Mouse (Mus musculus): Measurements from ENCODE around the gene H2-M10.1. TPM values are rescaled to one million over a fixed set of nuclear protein-coding genes. Genes with fewer than 3 reads are reported as not detected.
"Not testable (repeated sequence)": the region's sequence is repeated elsewhere in the genome, so short reads cannot be mapped to it uniquely, and the experiment has no call there.

The H2-M10.1 gene
- polyA plus RNA-seq, 1 experiment from 2014 or later: not detected

DNA sequence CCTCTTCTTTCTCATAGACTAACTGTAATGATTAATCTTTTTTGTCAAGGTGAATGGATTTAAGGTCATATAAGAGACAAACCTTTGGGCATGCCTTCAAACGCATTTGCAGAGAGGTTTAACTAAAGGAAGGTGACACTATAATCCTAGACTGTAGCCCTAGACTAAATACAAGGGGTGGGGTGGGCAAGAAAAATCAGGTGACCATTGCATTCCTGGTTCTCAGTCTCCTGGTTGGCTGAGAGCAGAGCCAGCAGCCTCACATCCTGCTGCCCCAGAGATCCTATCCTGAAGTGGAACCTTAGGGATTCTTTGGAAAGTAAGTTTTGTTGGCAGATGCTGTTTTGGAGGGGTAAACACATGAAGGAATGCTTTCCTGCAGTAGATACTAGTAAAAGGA, 16.7 kb downstream of the H2-M10.1 start:
- H3K4me2 ChIP-seq (ENCODE audit: low read depth, low read length): no peak overlapping the region
- no peaks in the 10 kb centered on the region for H3K9me3 ChIP-seq (replicated peaks; ENCODE audit: control insufficient read depth, low read length)
- no peak overlapping the region for H3K27ac ChIP-seq (ENCODE audit: low read length)
- H3K27me3 ChIP-seq (ENCODE audit: control insufficient read depth, insufficient read depth, low read length): no peaks in the 10 kb centered on the region
- WGBS: 36% methylated on average over 1 of the region's 1 CpGs
- no peaks in the 10 kb centered on the region for H3K36me3 ChIP-seq (ENCODE audit: control insufficient read depth, insufficient read depth)
- no peak overlapping the region for H3K4me3 ChIP-seq (ENCODE audit: low read length)
- H3K9ac ChIP-seq (ENCODE audit: low read length): no peak overlapping the region
- ATAC-seq (replicated peaks; ENCODE audit: extremely low read depth, insufficient read depth, low FRiP score): no peak
- no peaks in the 10 kb centered on the region for H3K4me1 ChIP-seq (ENCODE audit: control insufficient read depth, insufficient read depth, low read length)

DNA sequence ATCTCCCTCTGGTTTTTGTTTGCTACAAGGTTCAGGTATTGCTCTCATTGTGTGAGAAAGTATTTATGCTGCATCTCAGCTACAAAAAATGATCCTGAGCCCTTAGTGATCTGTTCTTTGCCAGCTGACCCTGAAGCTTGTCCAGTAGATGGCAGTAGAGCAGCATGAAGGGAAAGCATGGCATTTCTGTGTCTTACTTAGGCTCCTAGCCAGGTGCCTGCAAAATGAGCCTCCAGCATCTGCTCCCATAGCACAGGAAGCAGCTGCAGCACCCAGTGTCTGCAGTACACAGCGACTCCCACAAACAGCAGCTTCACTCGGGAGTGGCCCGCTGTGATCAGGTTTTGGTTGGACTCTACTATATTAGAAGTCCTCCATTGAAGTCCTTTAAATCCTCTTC, 17.1 kb downstream of the H2-M10.1 start:
- H3K4me1 ChIP-seq (ENCODE audit: control insufficient read depth, insufficient read depth, low read length); H3K4me3 ChIP-seq (ENCODE audit: low read length); H3K36me3 ChIP-seq (ENCODE audit: control insufficient read depth, insufficient read depth); H3K9me3 ChIP-seq (replicated peaks; ENCODE audit: control insufficient read depth, low read length); H3K9ac ChIP-seq (ENCODE audit: low read length); H3K27me3 ChIP-seq (ENCODE audit: control insufficient read depth, insufficient read depth, low read length); ATAC-seq (replicated peaks; ENCODE audit: extremely low read depth, insufficient read depth, low FRiP score); H3K4me2 ChIP-seq (ENCODE audit: low read depth, low read length); H3K27ac ChIP-seq (ENCODE audit: low read length): not testable (repeated sequence)
- 1% methylated on average over 3 of the region's 3 CpGs for WGBS

DNA sequence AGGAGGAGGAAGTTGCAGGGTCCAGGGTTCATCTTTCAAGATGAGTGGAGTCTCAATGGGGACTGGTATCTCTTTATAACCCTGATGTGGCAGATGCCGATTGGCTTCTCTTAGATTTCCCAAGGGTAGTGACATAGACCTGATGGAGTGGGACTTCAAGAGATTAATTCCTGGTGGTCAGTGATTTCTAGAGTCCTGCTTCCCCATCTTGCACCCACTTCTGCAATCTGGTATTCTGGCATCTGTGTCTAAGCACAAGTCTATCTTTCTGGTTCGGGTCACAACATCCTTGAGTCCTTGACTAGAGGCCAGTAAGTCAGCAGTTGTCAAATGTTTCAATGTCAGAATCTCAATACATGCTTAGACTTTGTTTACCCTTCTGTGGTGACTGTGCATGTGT, 39.6 kb downstream of the H2-M10.1 start, which contains the start of gene H2-M10.2:
TSS of gene H2-M10.2 (minus strand) at position 101 of the 400 bp plus-strand sequence.
- ATAC-seq (replicated peaks; ENCODE audit: extremely low read depth, insufficient read depth, low FRiP score): no peak

DNA sequence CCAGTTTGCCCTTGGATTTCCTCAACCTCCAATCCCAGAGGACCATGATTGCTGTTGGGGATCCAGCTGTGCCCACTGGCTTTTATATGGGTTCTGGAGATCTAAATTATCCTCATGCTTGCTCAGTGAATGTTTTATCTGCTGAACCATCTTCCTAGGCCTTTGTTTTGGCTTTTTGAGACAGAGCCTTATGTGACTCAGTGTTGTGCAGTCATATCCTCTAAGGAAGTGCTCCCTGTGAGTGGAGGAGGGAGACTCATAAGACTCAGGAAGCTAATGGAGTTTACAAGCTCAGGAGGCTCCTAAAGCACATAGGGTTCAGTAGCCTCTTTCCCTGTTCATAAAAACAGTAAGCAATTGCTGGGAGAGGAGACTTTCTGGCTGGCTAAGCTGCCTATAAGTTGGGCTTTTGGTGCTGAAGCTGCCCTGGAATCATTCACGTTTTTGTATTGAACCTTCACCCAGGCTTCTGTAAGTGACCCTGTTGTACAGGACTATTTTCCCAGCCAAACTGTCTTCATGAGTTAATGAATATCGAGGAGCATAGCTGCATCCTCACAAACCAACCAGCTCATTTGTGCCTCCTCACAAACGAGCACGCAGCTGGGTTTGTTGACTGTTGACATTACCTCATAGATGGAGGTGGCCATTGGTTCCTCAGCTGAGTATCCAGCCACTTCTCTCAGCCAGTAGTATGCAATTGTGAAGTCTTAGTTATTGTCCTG, 44.3 kb downstream of the H2-M10.1 start:
- H3K9me3 ChIP-seq (replicated peaks; ENCODE audit: control insufficient read depth, low read length): no peaks in the 10 kb centered on the region; the same call in none of the 2 replicates
- no peak for ATAC-seq (replicated peaks; ENCODE audit: extremely low read depth, insufficient read depth, low FRiP score)
- H3K9ac ChIP-seq (ENCODE audit: low read length): no peak overlapping the region
- no peak overlapping the region for H3K4me3 ChIP-seq (ENCODE audit: low read length)
- no peak overlapping the region for H3K4me2 ChIP-seq (ENCODE audit: low read depth, low read length)
- H3K27ac ChIP-seq (ENCODE audit: low read length): no peak overlapping the region
- H3K36me3 ChIP-seq (ENCODE audit: control insufficient read depth, insufficient read depth): peaks cover 23% of the 10 kb centered on the region
- H3K4me1 ChIP-seq (ENCODE audit: control insufficient read depth, insufficient read depth, low read length): no peaks in the 10 kb centered on the region
- 93% methylated on average over 4 of the region's 4 CpGs for WGBS
- no peaks in the 10 kb centered on the region for H3K27me3 ChIP-seq (ENCODE audit: control insufficient read depth, insufficient read depth, low read length)

More for the DNA sequence above, 39.6 kb downstream of the H2-M10.1 start, which contains the start of gene H2-M10.2:
- peaks cover 7% of the 10 kb centered on the region; the same call in 1 of the 2 replicates for H3K36me3 ChIP-seq (ENCODE audit: control insufficient read depth, insufficient read depth)
- no peak within 1 kb of the TSS for H3K4me3 ChIP-seq (ENCODE audit: low read length)
- WGBS: 88% methylated on average over 2 of the region's 2 CpGs
- no peak within 1 kb of the TSS for H3K4me2 ChIP-seq (ENCODE audit: low read depth, low read length)
- no peaks in the 10 kb centered on the region; the same call in none of the 2 replicates for H3K9me3 ChIP-seq (replicated peaks; ENCODE audit: control insufficient read depth, low read length)
- no peak within 1 kb of the TSS for H3K9ac ChIP-seq (ENCODE audit: low read length)
- no peaks in the 10 kb centered on the region for H3K27me3 ChIP-seq (ENCODE audit: control insufficient read depth, insufficient read depth, low read length)
- H3K27ac ChIP-seq (ENCODE audit: low read length): no peak within 1 kb of the TSS
- no peaks in the 10 kb centered on the region for H3K4me1 ChIP-seq (ENCODE audit: control insufficient read depth, insufficient read depth, low read length)

DNA sequence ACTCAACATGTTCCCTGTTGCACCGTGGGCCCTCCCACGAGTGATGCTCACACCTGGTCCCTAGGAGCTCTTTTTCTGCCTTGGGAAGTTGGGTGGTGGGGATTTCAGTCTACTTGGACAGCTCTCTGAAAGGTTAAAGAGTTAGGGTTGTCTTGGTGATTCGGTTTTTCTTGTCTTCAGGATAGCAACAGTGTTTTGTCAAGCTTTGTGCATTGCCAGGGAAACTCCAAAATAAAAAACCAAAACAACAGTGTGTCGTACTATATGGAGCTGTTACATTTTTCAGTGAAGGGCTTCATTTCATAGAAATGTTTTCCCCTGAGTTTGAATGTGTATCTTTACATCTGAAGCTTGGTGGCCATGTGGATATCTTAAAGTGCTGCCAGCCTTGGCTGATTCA, 51.2 kb downstream of the H2-M10.1 start:
- Histone ChIP-seq H3K27ac (ENCODE audit: low read length) (no peak overlapping the region), H3K36me3 (ENCODE audit: control insufficient read depth, insufficient read depth) (peaks cover 11% of the 10 kb centered on the region; the same call in 1 of the 2 replicates), H3K4me1 (ENCODE audit: control insufficient read depth, insufficient read depth, low read length) (peaks cover 21% of the 10 kb centered on the region), H3K9ac (ENCODE audit: low read length) (no peak overlapping the region), H3K4me2 (ENCODE audit: low read depth, low read length) (no peak overlapping the region), H3K9me3 (replicated peaks; ENCODE audit: control insufficient read depth, low read length) (no peaks in the 10 kb centered on the region), H3K27me3 (ENCODE audit: control insufficient read depth, insufficient read depth, low read length) (no peaks in the 10 kb centered on the region), H3K4me3 (ENCODE audit: low read length) (no peak overlapping the region)
- ATAC-seq (replicated peaks; ENCODE audit: extremely low read depth, insufficient read depth, low FRiP score): no peak
- 84% methylated on average over 4 of the region's 4 CpGs for WGBS

DNA sequence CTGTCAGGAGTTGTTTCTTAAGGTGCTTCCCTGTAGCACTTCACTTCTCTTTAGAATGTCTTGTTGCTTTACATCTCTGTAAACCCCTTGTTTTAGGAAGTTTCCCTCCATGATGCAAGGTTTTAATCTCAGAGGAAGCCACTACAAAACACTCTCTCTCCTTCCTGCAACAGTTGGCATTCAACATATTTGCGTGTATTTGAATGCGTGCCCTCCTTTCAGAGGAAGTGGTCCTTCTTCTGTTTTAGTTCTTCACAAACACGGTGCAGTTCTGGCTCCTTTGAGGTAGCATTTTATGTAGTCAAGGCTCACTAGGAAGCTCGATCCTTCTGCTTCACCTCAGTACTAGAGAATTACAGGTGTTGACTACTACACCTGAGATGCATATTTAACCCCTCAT, 52.2 kb downstream of the H2-M10.1 start:
- ATAC-seq (replicated peaks; ENCODE audit: extremely low read depth, insufficient read depth, low FRiP score): no peak
- no peak overlapping the region for H3K27ac ChIP-seq (ENCODE audit: low read length)

More for the DNA sequence above, 52.2 kb downstream of the H2-M10.1 start:
- 86% methylated on average over 4 of the region's 4 CpGs for WGBS
- Histone ChIP-seq H3K4me1 (ENCODE audit: control insufficient read depth, insufficient read depth, low read length) (peaks cover 21% of the 10 kb centered on the region), H3K9ac (ENCODE audit: low read length) (no peak overlapping the region), H3K4me3 (ENCODE audit: low read length) (no peak overlapping the region), H3K4me2 (ENCODE audit: low read depth, low read length) (no peak overlapping the region), H3K36me3 (ENCODE audit: control insufficient read depth, insufficient read depth) (peaks cover 11% of the 10 kb centered on the region; the same call in 1 of the 2 replicates), H3K27me3 (ENCODE audit: control insufficient read depth, insufficient read depth, low read length) (no peaks in the 10 kb centered on the region), H3K9me3 (replicated peaks; ENCODE audit: control insufficient read depth, low read length) (no peaks in the 10 kb centered on the region)

Other genes starting within 250 kb of the H2-M10.1 start
- 0.21 TPM in 1 of 2 replicates, not detected in the other for gene Gm19684, start 204.5 kb downstream of the H2-M10.1 start, polyA plus RNA-seq (2015; fragmentation: Nextera tagmentation; extraction: Ambion mirVana)
- 0.22 and 0.39 TPM in 2 replicates for gene Gm7030, start 196.7 kb downstream of the H2-M10.1 start, polyA plus RNA-seq (2015; fragmentation: Nextera tagmentation; extraction: Ambion mirVana)
- 1.8 and 1.9 TPM in 2 replicates for gene Gm8909, start 157.6 kb downstream of the H2-M10.1 start, polyA plus RNA-seq (2015; fragmentation: Nextera tagmentation; extraction: Ambion mirVana)
- gene H2-T3, start 135.9 kb downstream of the H2-M10.1 start, polyA plus RNA-seq (2015; fragmentation: Nextera tagmentation; extraction: Ambion mirVana): 0.21 and 0.97 TPM in 2 replicates
- 73.2 and 89.1 TPM in 2 replicates for gene Rpp21, start 68.1 kb downstream of the H2-M10.1 start, polyA plus RNA-seq (2015; fragmentation: Nextera tagmentation; extraction: Ambion mirVana)
- 10.4 and 10.7 TPM in 2 replicates for gene Trim39, start 53.9 kb downstream of the H2-M10.1 start, polyA plus RNA-seq (2015; fragmentation: Nextera tagmentation; extraction: Ambion mirVana)
- not detected in 2 replicates for gene H2-M10.2, start 39.7 kb downstream of the H2-M10.1 start, polyA plus RNA-seq (2015; fragmentation: Nextera tagmentation; extraction: Ambion mirVana)
- not detected in 2 replicates for gene H2-M10.3, start 42.3 kb upstream of the H2-M10.1 start, polyA plus RNA-seq (2015; fragmentation: Nextera tagmentation; extraction: Ambion mirVana)
- gene H2-M10.4, start 136.2 kb upstream of the H2-M10.1 start, polyA plus RNA-seq (2015; fragmentation: Nextera tagmentation; extraction: Ambion mirVana): not detected in 2 replicates
- not detected in 2 replicates for gene H2-M11, start 220.9 kb upstream of the H2-M10.1 start, polyA plus RNA-seq (2015; fragmentation: Nextera tagmentation; extraction: Ambion mirVana)